Mouse (Mus musculus): ENCODE measurements around the gene Lgals7.

- TF ChIP-seq POLR2A (IDR thresholded peaks at IDR 0.05; ENCODE audit: extremely low read depth, insufficient read depth, low read length) (no peak), CTCF (IDR thresholded peaks at IDR 0.05; ENCODE audit: low read depth, low read length) (no peak)
Measured at GRCm38 (mm10) chr7:28826402-28826772, 37.3 kb upstream of the Lgals7 start.

Data from liver, adult 2 months (tissue).